Mouse (Mus musculus) thymus, adult 2 months (tissue): Measurements from ENCODE around the gene Klhl26. TPM values are rescaled to one million over a fixed set of nuclear protein-coding genes. Genes with fewer than 3 reads are reported as not detected.
A peak's percentile ranks its signal among the peaks of the same experiment; 100 is the strongest.

ENCODE experiments used
- DNase-seq: peaks from one replicate; pipeline ENCODE4 v3.0.0; 2021
- H3K27ac ChIP-seq: fragments of 200-500 bp; 2 replicates; pipeline ENCODE4 v1.5.1; 2012; ENCODE audit warnings: low read length, control low read depth; ENCODE audit not compliant: control insufficient read depth, insufficient read depth
- H3K27me3 ChIP-seq: fragments of 200-500 bp; 2 replicates; pipeline ENCODE4 v1.6.1; 2012; ENCODE audit warnings: mild to moderate bottlenecking, low read length, moderate library complexity, mixed read lengths; ENCODE audit not compliant: control insufficient read depth, insufficient read depth
- H3K36me3 ChIP-seq: fragments of 200-500 bp; 2 replicates; pipeline ENCODE4 v1.6.1; 2012; ENCODE audit warnings: mild to moderate bottlenecking, low read length, moderate library complexity; ENCODE audit not compliant: control insufficient read depth, insufficient read depth
- H3K4me1 ChIP-seq: fragments of 200-500 bp; replicated peaks from 2 replicates; pipeline ENCODE4 v1.6.1; 2012; ENCODE audit warnings: low read length; ENCODE audit not compliant: control insufficient read depth, insufficient read depth
- H3K4me3 ChIP-seq: fragments of 200-500 bp; 2 replicates; pipeline ENCODE4 v1.5.1; 2012; ENCODE audit warnings: mild to moderate bottlenecking, low read length, control low read depth, moderate library complexity; ENCODE audit not compliant: control insufficient read depth, insufficient read depth
- CTCF ChIP-seq: fragments of 200-500 bp; IDR thresholded peaks from 2 replicates; pipeline ENCODE4 v1.5.1; 2012; ENCODE audit warnings: mild to moderate bottlenecking, control low read depth, low read length, moderate library complexity, borderline replicate concordance; ENCODE audit not compliant: control insufficient read depth, poor library complexity, insufficient read depth; ENCODE audit errors: extremely low read depth
- POLR2A ChIP-seq: fragments of 200-500 bp; IDR thresholded peaks from 2 replicates; pipeline ENCODE4 v1.6.1; 2012; ENCODE audit warnings: mild to moderate bottlenecking, low read length, control low read depth, moderate library complexity; ENCODE audit not compliant: control insufficient read depth, poor library complexity, insufficient read depth; ENCODE audit errors: extremely low read depth
- WGBS: fragments of 180-500 bp; shearing (Covaris S2); methylation state at CpG from one replicate; pipeline ENCODE4 v1.1.7; 2018; 5-methylcytosine and 5-hydroxymethylcytosine counted together
- polyA plus RNA-seq: library from polyadenylated mRNA; depleted of rRNA; stranded (reverse); fragments of >200 nt; gene quantifications from 2 replicates; pipeline ENCODE4 v1.2.3, GENCODE M21; 2012

Gene Klhl26
- polyA plus RNA-seq, 1 experiment = 44.6 TPM

DNA sequence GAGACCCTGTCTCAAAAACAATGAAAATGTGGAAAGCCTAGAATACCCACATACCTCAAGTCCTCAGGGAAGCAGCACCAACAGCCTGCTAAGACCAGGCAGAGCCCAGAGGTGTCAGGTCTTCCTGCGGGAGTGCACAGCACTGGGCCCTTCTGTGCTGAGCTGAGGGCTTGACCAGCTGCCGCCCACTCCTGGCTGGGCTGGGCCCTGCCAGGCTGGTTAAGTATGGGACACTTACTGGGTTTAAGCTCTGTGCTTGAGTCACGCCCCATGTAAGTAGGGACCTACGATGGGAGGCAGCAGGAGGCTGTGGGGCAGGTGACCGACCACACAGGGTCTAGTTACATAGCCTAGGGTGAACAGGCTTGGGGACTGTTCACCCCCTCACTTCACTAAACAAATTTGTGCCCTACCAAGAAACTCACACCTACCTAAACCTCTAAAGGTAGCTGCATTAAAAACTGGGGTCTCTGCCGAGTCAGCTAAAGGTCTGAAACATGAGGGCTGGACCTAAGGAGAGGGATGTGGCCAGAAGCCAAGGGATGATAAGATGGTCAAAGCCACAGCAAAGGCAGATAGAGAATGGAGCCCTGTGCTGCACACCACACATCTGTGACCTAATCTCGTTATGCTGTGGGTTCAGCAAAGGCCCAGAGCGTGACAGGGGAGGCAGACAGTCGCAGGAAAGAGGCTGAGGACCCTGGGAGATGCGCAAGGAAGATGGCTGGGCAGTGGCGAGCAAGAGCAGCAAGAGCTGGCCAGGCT, 56.7 kb downstream of the Klhl26 start:
- no peak overlapping the region for H3K4me3 ChIP-seq
- no peak for DNase-seq
- H3K4me1 ChIP-seq = peaks cover 3% of the 10 kb centered on the region; the same call in 1 of the 2 replicates
- H3K36me3 ChIP-seq = no peaks in the 10 kb centered on the region
- WGBS = 73% methylated on average over 11 of the region's 11 CpGs
- no peaks in the 10 kb centered on the region for H3K27me3 ChIP-seq
- TF ChIP-seq CTCF (no peak), POLR2A (no peak)
- H3K27ac ChIP-seq = no peak overlapping the region

DNA sequence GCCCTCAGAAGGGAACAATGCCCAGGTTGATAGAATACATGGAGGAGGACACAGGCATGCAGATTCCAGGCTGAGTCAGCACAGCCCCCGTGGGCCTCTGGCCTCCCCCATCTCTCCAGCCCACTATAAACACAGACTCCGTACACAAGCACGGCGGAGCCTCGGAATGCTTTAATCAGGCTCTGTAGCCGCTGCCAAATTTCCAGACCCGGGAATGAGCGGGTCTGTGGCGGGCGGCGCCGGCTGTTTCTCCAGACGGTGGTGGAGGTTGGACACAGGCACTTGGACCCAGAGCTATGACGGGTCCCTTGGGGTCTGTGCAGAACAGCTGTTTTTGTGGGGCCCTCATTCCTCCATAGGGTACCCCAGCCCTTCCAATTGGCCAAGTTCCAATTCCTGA, 57.8 kb downstream of the Klhl26 start:
- no peak for DNase-seq
- Histone ChIP-seq H3K27me3 (no peaks in the 10 kb centered on the region), H3K36me3 (no peaks in the 10 kb centered on the region), H3K4me3 (no peak overlapping the region), H3K4me1 (peaks cover 3% of the 10 kb centered on the region; the same call in 1 of the 2 replicates), H3K27ac (no peak overlapping the region)
- TF ChIP-seq POLR2A = no peak
- no peak for TF ChIP-seq CTCF
- 91% methylated on average over 14 of the region's 14 CpGs for WGBS

DNA sequence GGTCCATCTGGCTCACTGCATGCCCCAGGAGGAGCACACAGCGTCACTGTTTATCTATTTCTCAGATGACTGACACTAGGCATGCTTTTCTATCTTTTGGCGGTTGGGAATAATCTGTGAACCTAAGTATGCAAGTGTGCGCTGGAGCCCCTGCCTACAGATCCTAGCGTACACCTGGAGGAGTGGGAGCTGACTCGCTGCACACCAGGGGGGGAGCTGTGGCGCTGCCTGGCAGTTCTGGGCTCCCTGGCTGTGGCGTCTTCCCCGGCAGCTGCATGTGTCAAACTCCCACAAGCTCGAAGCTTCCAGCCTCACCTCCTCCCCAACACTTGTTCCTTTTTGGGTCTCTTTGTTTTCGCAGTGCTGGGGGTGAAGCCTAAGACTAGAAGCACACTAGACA, 58.9 kb downstream of the Klhl26 start:
- peaks cover 3% of the 10 kb centered on the region; the same call in 1 of the 2 replicates for H3K4me1 ChIP-seq
- H3K36me3 ChIP-seq = no peaks in the 10 kb centered on the region
- no peaks in the 10 kb centered on the region for H3K27me3 ChIP-seq
- no peak for TF ChIP-seq POLR2A
- no peak for TF ChIP-seq CTCF
- H3K4me3 ChIP-seq = no peak overlapping the region
- DNase-seq = no peak
- no peak overlapping the region for H3K27ac ChIP-seq
- 43% methylated on average over 10 of the region's 10 CpGs for whole genome bisulfite sequencing

DNA sequence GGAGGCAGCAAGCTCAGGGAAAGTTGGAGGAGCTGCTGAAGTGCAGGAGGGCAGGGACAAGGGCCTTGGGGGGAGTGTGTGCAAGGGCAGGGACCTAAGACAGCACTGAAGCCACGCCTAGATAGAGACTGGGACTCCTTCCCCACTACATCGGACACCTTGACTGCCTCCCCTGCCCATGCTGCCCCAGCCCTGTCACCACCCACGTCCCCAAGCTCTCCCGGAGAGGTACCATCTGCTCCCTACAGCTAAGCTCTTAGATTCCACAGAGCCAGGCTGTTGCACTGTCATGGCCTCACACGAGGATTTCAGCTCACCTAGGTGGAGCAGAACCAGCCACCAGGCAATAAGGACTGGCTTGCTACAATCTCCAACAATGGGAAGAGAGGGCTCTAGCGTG, 59.8 kb downstream of the Klhl26 start:
- H3K27ac ChIP-seq = no peak overlapping the region
- TF ChIP-seq POLR2A (no peak), CTCF (no peak)
- H3K27me3 ChIP-seq = no peaks in the 10 kb centered on the region
- 93% methylated on average over 6 of the region's 6 CpGs for WGBS
- no peak overlapping the region for H3K4me3 ChIP-seq
- no peaks in the 10 kb centered on the region for H3K36me3 ChIP-seq
- DNase-seq = no peak
- H3K4me1 ChIP-seq = peaks cover 3% of the 10 kb centered on the region; the same call in 1 of the 2 replicates

DNA sequence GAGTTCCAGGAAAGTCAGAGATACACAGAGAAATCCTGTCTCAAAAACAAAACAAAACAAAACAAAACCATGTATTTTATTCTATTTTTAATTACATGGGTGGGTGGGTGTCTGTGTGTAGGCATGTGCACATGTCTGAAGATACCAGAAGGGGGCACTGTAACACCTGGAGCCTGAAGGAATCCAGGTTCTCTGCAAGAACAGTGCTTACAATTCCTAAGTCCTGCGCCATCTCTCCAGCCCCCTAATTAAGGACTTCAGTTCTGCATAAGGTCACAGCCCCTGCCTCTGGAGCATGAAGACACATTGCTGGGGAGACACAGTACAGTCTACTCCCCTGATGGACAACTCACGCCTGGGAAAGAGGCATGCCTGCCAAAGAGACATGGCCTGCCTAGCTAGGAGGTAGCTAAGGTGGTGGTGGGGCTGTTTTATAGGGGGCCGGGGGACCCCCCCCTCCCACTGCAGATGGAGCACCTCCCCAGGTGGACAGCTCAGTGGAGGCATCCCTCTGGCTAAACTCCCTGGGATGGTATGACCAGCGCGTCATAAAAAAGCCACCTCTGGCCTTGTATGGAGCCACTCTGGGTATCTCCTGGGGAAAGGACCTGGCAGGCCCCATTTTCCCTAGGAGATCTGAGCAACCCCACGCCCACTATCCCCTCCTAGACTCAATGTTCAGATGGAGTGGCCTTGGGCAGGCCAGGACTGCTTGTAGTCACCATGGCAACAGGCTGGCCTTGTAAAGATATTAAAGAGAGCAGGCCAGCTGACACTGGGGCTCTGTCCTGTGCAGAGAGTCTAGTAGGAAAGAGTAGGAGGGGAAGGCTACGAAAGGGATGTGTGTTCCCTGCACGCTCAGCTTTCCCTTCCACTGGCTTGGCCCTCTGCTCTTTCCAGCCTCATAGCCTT, 61.0 kb downstream of the Klhl26 start:
- no peak for TF ChIP-seq CTCF
- no peak for TF ChIP-seq POLR2A

DNA sequence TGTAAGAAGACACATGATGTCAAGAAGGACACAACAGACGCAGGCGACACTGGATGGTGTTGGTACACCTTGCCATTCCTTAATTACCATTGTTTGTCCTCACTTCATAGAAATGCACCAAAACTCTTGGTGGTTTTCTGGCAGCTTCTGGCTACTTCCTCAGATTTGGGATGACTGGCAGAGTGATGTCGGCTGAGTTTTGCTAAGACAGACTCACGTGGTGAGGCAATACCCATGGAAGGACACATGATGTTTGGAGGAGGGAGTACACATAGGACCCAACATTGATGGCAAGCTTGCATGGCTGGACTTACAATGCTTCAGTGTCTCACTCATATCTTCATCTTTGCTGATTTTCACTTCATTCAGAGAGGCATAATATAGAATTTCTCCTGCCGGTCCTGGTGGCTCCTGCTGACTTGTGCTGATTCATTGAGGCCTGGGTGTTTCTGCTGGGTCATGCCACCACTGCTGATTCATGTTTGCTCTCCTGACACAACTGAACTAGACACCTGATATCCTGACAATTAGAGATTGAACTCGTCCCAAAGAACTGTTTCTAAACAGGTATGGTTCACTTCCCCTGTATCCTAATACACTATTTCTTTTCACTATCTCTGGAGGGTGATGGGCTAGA, 62.3 kb downstream of the Klhl26 start:
- Histone ChIP-seq H3K4me3 (no peak overlapping the region), H3K36me3 (no peaks in the 10 kb centered on the region), H3K27ac (no peak overlapping the region), H3K4me1 (peaks cover 3% of the 10 kb centered on the region; the same call in 1 of the 2 replicates), H3K27me3 (no peaks in the 10 kb centered on the region)
- WGBS = 85% methylated on average over 6 of the region's 6 CpGs
- DNase-seq = no peak
- TF ChIP-seq POLR2A = no peak
- TF ChIP-seq CTCF = no peak

More for the DNA sequence above, 61.0 kb downstream of the Klhl26 start:
- no peak overlapping the region for H3K4me3 ChIP-seq
- H3K27me3 ChIP-seq = no peaks in the 10 kb centered on the region
- no peak overlapping the region for H3K27ac ChIP-seq
- H3K36me3 ChIP-seq = no peaks in the 10 kb centered on the region
- H3K4me1 ChIP-seq = peaks cover 3% of the 10 kb centered on the region; the same call in 1 of the 2 replicates
- peak; percentile 38 for DNase-seq
- WGBS = 95% methylated on average over 8 of the region's 8 CpGs
